Mouse (Mus musculus): ENCODE results near the gene Abca2. TPM values are rescaled to one million over a fixed set of nuclear protein-coding genes. Genes with fewer than 3 reads are reported as not detected.

The Abca2 gene
- polyA plus RNA-seq, 2 experiments from 2014 or later, result 31.9 to 45.3 TPM

DNA sequence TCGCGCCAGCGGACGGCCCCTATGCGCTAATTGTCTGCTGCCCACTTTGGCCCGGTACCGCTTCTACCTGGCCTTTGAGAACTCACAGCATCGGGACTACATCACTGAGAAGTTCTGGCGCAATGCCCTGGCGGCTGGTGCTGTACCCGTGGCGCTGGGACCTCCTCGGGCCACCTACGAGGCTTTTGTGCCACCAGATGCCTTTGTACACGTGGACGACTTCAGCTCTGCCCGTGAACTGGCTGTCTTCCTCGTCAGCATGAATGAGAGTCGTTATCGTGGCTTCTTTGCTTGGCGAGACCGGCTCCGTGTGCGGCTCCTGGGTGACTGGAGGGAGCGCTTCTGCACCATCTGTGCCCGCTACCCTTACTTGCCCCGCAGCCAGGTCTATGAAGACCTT is 3.0 kb upstream of the Abca2 start:
- no peak for ATAC-seq

- peak; percentile 48 for ATAC-seq
Measured at GRCm38 (mm10) chr2:25426721-25427191, 1.7 kb upstream of the Abca2 start.

DNA sequence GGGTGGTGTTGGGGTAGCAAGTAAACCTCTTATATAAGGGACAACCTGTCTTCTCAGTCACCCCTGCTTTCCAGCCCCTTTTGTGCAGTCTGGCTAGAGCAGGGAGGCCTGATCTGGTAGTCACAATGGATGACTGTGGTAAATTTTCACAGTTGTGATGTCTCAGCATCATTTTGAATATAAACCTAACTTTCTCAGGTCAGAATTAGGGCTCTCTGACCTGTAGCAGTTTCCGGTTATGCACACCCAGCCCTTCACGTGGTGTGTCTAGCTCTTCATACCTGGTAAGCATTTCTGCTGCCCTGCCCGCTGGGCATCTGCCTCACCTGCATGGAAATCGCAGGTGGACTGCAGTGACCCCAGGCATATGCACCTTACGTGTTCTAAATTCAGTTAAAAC is 1.2 kb upstream of the Abca2 start:
- no peak for ATAC-seq

- ATAC-seq, result no peak
Measured at GRCm38 (mm10) chr2:25429435-25430180, 1.1 kb downstream of the Abca2 start.

DNA sequence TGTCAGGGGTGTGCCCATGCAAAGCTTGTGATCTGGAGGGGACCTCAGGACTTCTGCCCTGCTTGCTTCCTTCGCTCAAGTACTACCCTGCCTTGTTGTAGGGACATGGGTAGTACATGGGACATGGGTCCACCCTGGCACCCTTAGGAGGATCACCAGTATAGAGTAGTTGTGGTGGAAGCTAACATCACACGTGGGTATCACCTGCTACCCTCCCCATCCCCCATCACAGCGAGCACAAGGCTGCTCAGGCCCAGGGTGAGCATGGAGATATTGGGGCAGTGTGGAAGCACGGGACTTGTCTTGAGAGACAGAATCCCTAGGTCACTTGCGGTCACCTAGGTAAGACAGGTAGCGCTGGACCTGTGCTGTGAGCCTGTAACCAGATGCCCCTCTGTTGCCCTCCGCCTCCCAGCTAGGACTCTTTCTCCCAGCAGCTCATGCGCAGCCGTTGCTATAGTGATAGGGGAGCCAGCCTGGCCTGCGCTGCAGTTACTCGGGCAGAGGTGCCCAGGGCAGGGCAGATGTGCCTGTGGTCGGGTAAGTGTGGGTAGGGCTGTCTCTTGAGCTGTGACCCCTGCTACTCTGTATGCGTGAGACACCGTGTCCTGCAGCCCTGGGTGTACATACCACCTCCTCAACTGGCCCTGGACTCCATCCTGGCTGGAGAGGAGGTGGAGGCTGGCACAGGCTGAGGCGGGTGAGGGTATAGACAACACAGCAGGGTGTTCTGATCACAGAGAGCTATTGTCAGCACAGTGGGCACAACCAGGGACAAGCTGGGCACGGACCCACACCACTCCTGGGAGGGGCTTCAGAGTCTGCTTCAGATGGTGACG is 2.1 kb downstream of the Abca2 start:
- no peak for ATAC-seq

- no peak for ATAC-seq
Measured at GRCm38 (mm10) chr2:25431308-25431855, 2.9 kb downstream of the Abca2 start.

DNA sequence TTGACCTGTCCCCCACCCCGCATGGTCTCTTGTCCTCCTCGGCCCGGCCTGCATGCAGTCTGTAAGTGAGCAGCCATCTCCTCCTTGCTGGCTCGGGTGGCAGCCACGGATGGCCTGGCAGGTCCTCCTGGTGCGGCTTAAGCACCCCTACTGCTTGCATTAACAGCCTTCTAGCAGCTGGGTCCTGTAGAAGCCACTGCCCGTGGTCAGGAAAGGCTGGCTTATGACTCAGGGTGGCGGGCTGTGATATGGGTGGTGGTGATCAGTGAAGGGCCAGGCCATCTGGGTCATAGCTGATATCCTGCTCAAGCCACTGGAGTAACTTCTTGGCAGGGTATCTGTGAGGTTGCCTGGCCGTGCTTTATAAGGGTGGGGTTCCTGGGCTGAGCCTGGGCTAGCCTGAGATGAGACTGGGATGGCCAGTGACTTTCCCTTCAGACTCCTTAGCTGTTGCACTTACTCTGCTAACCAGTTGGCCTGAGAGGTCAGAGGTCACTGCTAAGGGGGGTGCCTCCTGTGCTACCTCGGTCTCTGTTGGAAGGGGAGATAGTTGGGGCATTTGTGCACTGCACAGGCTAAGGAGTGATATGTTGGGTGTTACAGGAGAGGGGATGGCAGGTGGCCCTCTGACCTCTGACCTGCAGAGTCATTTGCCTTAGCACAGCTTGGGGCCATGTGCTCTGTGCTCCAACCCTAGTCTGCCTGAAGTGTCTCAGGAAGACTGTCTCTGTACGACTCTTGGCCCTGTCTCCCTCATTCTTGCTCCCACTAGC is 4.0 kb downstream of the Abca2 start:
- ATAC-seq, result no peak

- no peak for ATAC-seq
Measured at GRCm38 (mm10) chr2:25433101-25433500, 4.6 kb downstream of the Abca2 start.

- no peak for ATAC-seq
Measured at GRCm38 (mm10) chr2:25434292-25434691, 5.8 kb downstream of the Abca2 start.

DNA sequence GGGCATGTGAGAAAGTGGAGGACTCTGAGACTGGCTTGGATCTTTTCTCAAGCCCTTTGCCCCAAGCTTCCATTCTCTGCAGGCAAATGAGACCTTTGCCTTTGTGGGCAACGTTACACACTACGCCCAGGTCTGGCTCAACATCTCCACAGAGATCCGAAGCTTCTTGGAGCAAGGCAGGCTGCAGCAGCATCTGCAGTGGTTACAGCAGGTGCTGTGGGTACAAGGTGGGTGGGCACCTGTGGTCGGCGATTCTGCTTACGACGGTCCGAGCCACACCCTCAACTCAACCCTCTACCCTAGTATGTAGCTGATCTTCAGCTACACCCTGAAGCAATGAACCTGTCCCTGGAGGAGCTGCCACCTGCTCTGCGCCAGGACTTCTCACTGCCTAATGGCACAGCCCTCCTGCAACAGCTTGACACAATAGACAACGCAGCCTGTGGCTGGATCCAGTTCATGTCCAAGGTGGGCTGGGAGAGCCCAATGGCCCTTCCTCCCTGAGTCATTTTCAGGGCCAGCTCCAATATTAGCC is 7.8 kb downstream of the Abca2 start:
- ATAC-seq, result no peak

- no peak for ATAC-seq
Measured at GRCm38 (mm10) chr2:25441067-25441466, 12.6 kb downstream of the Abca2 start.

- no peak for ATAC-seq
Measured at GRCm38 (mm10) chr2:25442682-25443081, 14.2 kb downstream of the Abca2 start.

GRCm38 (mm10) chr2:25450853-25451647 is 22.5 kb downstream of the Abca2 start:
- no peak for ATAC-seq

GRCm38 (mm10) chr2:25452951-25453350 is 24.4 kb downstream of the Abca2 start:
- no peak for ATAC-seq

DNA sequence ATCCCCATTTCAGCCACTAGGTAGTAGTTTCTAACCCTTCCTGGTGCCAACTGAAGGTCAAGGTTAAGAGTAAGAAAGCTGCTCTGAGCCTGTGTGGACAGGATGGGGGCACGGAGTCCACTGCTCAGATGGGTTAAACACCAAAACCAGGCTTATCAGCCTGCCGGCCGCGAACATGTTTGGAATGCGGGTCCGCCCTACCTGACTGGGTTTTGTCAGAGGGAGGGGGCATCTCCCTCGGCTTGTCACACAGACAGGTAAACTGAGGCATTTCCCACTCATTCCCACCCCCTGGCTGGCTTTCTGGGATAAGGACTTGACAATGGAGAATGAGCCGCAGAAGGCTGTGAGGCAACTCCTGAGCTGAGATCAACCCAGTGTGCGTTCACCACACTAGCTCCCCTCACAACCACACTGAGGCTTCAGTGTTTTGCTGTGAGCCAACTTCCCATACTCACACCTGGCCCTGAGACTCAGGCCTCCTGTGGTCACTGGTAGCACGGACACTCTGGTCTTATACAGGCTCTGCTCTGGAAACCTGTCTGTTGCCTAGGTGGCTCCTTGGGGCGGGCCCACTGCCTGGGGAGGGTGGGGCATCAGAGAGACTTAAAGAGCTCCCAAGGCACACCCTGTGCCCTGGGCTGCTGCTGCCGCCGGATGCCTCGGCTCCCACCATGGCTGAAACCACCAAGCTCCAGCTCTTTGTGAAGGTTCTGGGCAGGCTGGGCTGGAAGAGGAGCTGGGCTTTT is 27.9 kb downstream of the Abca2 start, which contains the start of gene Clic3:
TSS of gene Clic3 (plus strand) at position 634 of the 749 bp plus-strand sequence.
- no peak for ATAC-seq

DNA sequence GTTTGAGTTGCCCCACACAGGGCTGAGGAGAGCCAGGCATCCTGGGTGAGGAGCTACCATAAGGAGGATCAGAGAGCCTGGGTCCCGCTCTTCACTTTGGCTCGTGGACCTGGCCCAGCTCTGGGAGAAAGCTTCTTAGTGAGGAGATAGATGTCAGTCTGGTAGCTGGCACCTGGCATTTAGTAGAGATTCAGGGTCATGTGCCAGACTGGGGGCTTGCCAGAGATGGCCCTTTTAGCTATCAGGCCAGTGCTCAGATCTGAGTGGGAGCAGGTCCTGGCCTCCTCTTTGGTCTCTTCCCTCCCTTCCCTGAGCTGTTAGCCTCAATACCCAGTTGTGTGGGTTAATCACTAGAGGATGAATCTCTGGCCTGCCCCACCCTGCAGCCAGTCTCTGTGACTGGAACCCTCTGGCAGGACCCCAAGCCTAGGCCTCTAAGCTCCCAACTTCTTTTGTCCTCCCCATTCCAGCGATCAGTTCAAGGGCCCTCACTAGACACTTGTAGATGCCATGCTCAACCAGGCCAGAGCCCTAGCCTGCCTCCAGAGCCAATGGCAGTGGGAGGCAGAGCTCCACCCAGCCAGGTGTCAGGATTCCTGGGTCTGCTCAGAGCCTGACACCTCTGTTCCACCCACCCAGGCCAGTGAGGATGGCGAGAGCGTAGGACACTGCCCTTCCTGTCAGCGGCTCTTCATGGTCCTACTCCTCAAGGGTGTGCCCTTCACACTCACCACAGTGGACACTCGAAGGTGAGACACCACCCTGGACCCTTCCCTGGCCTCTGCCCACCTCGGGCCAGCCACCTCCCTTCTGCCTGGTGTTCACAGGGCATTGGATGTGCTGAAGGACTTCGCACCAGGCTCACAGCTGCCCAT is 28.8 kb downstream of the Abca2 start:
- ATAC-seq, result no peak

DNA sequence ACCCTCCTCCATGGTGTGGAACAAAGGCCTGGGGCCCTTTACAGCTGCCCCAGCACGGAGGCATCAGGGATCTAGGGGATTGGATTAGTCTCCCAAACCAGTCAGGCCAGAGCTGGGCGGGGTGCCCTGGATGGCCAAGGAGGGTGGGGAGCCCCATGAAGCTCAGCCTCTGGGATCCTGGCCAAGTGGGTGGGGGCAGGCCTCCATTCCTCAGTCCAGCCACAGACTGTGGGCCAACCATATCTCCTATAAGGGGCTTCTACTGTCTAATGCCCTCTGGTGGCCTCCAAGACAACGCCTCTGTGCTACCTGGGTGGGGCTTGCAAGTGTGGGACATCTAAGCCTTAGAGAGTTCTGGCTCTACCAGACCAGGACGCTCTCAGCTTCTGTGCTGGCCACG is 30.4 kb downstream of the Abca2 start:
- ATAC-seq, result no peak

- no peak for ATAC-seq
Measured at GRCm38 (mm10) chr2:25460135-25460534, 31.6 kb downstream of the Abca2 start.

DNA sequence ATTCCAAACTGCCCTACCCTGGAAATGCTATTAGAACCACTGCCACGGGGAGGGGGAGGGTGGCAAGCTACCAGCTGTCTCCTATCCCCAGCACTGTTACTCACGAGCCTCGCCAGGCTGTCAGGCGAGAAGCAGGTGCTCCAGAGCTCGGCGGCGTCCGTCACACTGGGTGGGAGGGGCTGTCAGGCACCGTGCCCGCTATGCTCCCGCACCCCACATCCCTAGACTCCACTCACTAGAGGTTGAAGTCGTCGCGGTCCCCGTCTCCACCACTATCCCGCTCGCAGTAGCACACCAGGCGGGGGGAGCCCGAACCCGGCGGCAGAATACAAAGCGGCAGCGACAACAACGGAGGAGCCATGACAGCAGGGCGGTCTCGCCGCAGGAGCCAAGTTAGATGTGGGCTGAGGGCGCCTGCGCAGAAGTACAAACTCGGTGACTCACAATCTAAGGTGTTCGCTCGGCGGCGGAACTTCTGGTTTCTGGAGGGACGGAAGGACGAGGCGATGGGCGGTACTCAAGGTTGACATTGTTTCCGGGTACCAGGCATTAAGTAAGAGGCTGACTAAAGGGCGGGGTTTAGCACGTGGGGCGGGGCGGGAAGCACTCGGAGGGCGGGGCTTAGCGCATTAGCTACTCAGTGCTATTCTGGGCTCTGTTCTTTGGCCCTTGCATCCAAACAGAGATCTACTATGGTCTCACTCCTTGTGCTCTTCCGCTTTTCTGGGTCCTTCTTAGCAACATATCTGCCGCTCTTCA is 32.2 kb downstream of the Abca2 start, which contains the start of gene Paxx:
TSS of gene Paxx (minus strand) at position 544 of the 759 bp plus-strand sequence.
- peak; percentile 88 for ATAC-seq
